Mouse (Mus musculus) bone marrow macrophage, adult 2 months (primary cell): Measurements from ENCODE around the gene Gpatch8. TPM values are rescaled to one million over a fixed set of nuclear protein-coding genes. Genes with fewer than 3 reads are reported as not detected.
A peak's percentile ranks its signal among the peaks of the same experiment; 100 is the strongest.

Source experiments
- H3K27ac ChIP-seq: 2 replicates; pipeline ENCODE4 v1.5.1; 2012; ENCODE audit warnings: low read depth, low read length; ENCODE audit not compliant: insufficient read depth
- H3K4me1 ChIP-seq: 2 replicates; pipeline ENCODE4 v1.6.1; 2012; ENCODE audit warnings: low read length; ENCODE audit not compliant: control insufficient read depth, insufficient read depth
- H3K4me3 ChIP-seq: 2 replicates; pipeline ENCODE4 v1.5.1; 2012; ENCODE audit warnings: mild to moderate bottlenecking, low read length, moderate library complexity; ENCODE audit not compliant: insufficient read depth
- CTCF ChIP-seq: IDR thresholded peaks from 2 replicates; pipeline ENCODE4 v1.5.1; 2012; ENCODE audit warnings: low read depth, mild to moderate bottlenecking, low read length, moderate library complexity
- POLR2A ChIP-seq: IDR thresholded peaks from 2 replicates; pipeline ENCODE4 v1.6.1; 2012; ENCODE audit warnings: mild to moderate bottlenecking, low read depth, low read length, borderline replicate concordance
- polyA plus RNA-seq: library from polyadenylated mRNA; stranded (reverse); fragments of >200 nt; gene quantifications from 2 replicates; pipeline ENCODE4 v1.2.4, GENCODE M21; 2012; ENCODE audit not compliant: missing spikeins, insufficient read depth, insufficient read length

Gpatch8 gene
- polyA plus RNA-seq, 1 experiment, result 26.8 TPM

- H3K4me3 ChIP-seq, result no peak overlapping the region
- TF ChIP-seq CTCF (no peak), POLR2A (no peak)
- H3K4me1 ChIP-seq, result peaks cover 9% of the 10 kb centered on the region
- no peak overlapping the region for H3K27ac ChIP-seq
Measured at GRCm38 (mm10) chr11:102444781-102445180, 111.4 kb downstream of the Gpatch8 start.

GRCm38 (mm10) chr11:102444321-102444720 is 111.9 kb downstream of the Gpatch8 start:
- TF ChIP-seq POLR2A (no peak), CTCF (no peak)
- no peak overlapping the region for H3K27ac ChIP-seq
- H3K4me3 ChIP-seq, result no peak overlapping the region
- H3K4me1 ChIP-seq, result peaks cover 12% of the 10 kb centered on the region

GRCm38 (mm10) chr11:102443740-102444139 is 112.5 kb downstream of the Gpatch8 start:
- H3K27ac ChIP-seq, result no peak overlapping the region
- TF ChIP-seq POLR2A, result no peak
- no peak for TF ChIP-seq CTCF
- H3K4me3 ChIP-seq, result no peak overlapping the region
- peaks cover 12% of the 10 kb centered on the region for H3K4me1 ChIP-seq

- H3K27ac ChIP-seq, result no peak overlapping the region
- no peak overlapping the region for H3K4me3 ChIP-seq
- peaks cover 12% of the 10 kb centered on the region for H3K4me1 ChIP-seq
- TF ChIP-seq CTCF (no peak), POLR2A (no peak)
Measured at GRCm38 (mm10) chr11:102442089-102442488, 114.1 kb downstream of the Gpatch8 start.

GRCm38 (mm10) chr11:102441434-102441833 is 114.8 kb downstream of the Gpatch8 start:
- Histone ChIP-seq H3K27ac (no peak overlapping the region), H3K4me1 (peaks cover 12% of the 10 kb centered on the region), H3K4me3 (no peak overlapping the region)
- TF ChIP-seq CTCF (no peak), POLR2A (no peak)

- no peak overlapping the region for H3K4me3 ChIP-seq
- no peak for TF ChIP-seq CTCF
- no peak for TF ChIP-seq POLR2A
- peaks cover 12% of the 10 kb centered on the region for H3K4me1 ChIP-seq
- H3K27ac ChIP-seq, result no peak overlapping the region
Measured at GRCm38 (mm10) chr11:102440255-102440654, 115.9 kb downstream of the Gpatch8 start.

- Histone ChIP-seq H3K4me1 (peaks cover 14% of the 10 kb centered on the region), H3K27ac (no peak overlapping the region), H3K4me3 (no peak overlapping the region)
- TF ChIP-seq CTCF (no peak), POLR2A (no peak)
Measured at GRCm38 (mm10) chr11:102439093-102440082, 116.8 kb downstream of the Gpatch8 start.

GRCm38 (mm10) chr11:102438212-102439092 is 117.7 kb downstream of the Gpatch8 start:
- H3K4me1 ChIP-seq, result peaks cover 9% of the 10 kb centered on the region
- H3K27ac ChIP-seq, result no peak overlapping the region
- peak overlapping the region; percentile 52 for H3K4me3 ChIP-seq
- TF ChIP-seq CTCF, result no peak
- TF ChIP-seq POLR2A, result no peak

GRCm38 (mm10) chr11:102437120-102438061 is 118.8 kb downstream of the Gpatch8 start:
- no peak overlapping the region for H3K27ac ChIP-seq
- peak overlapping the region; percentile 52 for H3K4me3 ChIP-seq
- TF ChIP-seq POLR2A (no peak), CTCF (no peak)
- peaks cover 9% of the 10 kb centered on the region for H3K4me1 ChIP-seq
